Mouse (Mus musculus) mature B cell (primary cell): Measurements from ENCODE around the gene Prickle2.

Experiments used
- in situ Hi-C: fragments of 300-500 bp; cut with MboI; formaldehyde crosslinking; loops from 2 replicates; pipeline ENCODE4 v1.14.3; 2019

The Prickle2 gene

GRCm38 (mm10) chr6:92518438-92518968 lies 187.5 kb downstream of the Prickle2 start:
- in situ Hi-C loops = no loop called here

DNA sequence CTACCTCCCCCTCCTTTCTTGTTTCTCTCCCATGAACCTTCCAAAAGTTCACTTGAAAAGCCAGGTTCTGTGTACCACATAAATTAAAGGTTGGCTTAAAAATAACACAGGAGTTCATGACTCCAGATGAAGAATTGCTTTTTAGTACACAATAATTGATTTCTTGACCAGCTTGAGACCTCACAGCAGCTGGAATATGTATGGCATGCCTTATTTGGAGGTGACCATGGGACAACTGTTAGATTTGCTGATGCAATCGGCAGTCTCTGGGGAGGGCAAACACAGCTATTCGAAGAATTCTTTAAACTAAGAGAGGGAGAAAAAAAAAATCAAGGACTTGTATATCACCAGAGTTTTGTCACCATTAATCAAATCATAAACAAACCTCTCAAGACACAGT lies 189.0 kb downstream of the Prickle2 start:
- in situ Hi-C loops = no loop called here

DNA sequence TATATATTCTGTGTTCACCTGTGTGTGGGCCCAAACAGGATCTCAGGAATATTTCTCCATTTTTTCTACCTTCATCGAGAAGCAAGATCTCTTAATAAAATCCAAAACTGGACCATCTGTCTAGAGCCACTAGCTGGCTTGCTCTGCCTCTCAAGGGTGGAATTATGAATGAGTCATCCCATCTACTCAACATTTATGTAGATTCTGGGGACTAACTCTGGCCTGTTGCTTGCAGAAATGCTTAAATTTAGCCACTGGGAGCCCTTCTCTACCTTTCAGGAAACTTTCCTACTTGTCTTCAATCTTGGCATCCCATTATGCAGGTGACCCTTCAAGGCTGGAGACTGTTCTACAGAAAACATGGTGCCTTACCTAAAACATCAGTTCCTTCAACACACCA lies 194.0 kb downstream of the Prickle2 start:
- in situ Hi-C loops = no loop called here

GRCm38 (mm10) chr6:92509712-92510111 lies 196.2 kb downstream of the Prickle2 start:
- in situ Hi-C loops = no loop called here

GRCm38 (mm10) chr6:92506276-92506675 lies 199.7 kb downstream of the Prickle2 start:
- in situ Hi-C loops = no loop called here

GRCm38 (mm10) chr6:92499449-92499848 lies 206.5 kb downstream of the Prickle2 start:
- in situ Hi-C loops = no loop called here

DNA sequence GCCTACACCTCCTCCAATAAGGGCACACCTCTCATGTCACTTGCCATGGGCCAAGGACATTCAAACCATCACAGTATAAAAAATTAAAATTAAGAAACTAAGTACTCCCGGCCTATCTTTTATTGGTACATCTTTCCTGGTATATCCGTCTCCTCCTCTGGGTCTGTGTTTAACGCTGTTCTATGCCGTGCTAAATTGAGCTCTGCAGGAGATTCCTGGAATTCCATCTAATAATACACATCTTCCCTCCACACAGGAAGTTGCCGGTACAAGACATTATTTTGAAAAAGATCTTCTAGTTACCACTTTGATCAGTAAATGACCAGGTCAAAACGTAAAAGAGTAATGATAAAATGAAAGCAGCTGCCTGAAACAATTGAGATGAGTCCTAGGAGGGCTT lies 207.4 kb downstream of the Prickle2 start:
- in situ Hi-C loops = no loop called here

GRCm38 (mm10) chr6:92497279-92497678 lies 208.7 kb downstream of the Prickle2 start:
- in situ Hi-C loops = no loop called here

- in situ Hi-C loops = no loop called here
Measured at GRCm38 (mm10) chr6:92495500-92495899, 210.5 kb downstream of the Prickle2 start.

GRCm38 (mm10) chr6:92481690-92481956 lies 224.3 kb downstream of the Prickle2 start:
- in situ Hi-C loops = no loop called here

GRCm38 (mm10) chr6:92480941-92481689 lies 224.8 kb downstream of the Prickle2 start:
- in situ Hi-C loops = no loop called here

- in situ Hi-C loops = no loop called here
Measured at GRCm38 (mm10) chr6:92478612-92479011, 227.3 kb downstream of the Prickle2 start.

DNA sequence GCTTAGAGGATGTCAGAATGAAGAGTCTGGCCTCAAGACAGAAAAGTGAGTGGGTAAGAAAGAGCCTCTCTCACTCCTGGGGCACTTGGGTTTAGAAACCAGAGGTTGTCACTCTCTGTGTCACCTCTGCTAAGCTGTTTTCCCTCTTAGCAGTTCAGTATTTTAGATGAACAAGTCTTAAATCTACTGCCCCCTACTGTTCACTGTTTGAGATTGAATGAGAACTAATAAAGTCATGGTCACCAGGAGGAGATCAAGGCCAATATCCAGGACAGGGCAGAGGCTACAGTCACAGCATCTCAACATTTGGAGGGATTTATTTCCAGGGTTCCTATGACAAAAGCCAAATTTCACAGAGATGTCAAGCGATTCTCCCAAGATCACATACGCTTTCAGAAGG lies 228.3 kb downstream of the Prickle2 start:
- in situ Hi-C loops = no loop called here

- in situ Hi-C loops = no loop called here
Measured at GRCm38 (mm10) chr6:92469456-92469855, 236.5 kb downstream of the Prickle2 start.

DNA sequence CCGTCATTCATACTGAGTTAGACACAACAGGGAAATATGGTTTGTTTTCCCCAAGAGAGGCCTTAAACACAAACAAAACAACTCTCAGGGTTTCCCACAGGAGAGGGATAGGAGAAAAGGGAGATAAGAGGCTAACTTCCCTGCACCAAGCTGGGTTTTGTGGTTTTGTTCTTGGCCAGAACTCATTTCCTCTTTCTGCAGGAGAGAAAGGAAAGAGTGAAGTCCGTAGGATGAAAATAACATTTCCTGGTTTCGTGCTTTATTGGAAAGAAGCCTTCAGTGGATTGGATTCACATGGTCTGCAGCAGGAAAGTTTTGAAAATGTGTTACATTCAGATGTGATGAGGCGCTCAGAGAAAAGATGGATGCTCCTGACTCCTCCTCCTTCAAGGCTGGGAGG lies 237.1 kb downstream of the Prickle2 start:
- in situ Hi-C loops = no loop called here

DNA sequence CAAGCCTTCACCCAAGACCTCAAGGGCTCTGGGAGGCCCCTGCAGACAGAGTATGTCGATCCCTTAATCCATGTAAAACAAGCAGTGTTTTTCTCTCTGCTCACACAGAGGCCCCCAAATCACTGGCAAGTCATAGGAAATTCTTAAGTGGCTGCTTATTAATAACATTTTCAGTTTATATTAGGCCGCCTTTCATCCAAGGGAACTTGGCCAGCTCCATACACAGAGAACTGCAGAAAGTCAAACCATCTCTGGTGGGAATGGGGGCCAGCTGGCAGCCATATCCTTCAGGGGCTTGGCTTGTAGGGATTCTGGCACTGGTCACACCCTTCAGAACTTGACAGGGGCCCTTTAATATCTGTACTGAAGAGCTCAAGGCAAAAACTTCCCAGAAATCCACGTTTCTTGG lies 237.6 kb downstream of the Prickle2 start:
- in situ Hi-C loops = no loop called here

DNA sequence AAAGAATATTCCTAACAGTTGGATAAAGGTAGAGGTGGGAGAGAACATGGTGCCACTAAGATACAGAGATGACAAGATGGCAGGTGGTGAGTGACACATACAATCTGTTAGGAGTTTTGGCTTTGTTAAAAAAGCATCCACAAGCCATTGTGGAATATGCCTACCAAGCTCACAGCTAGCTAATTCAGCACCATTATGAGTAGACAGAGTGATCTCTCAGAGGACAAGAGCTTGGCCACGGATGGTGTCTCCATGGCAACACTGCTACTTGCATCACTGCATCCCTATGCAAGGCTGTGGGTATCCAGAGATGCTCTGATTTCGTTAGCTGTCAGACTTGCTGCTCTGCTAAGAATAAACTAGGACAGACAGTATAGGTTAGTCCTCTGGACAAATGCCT lies 238.6 kb downstream of the Prickle2 start:
- in situ Hi-C loops = no loop called here

- in situ Hi-C loops = no loop called here
Measured at GRCm38 (mm10) chr6:92465666-92466065, 240.3 kb downstream of the Prickle2 start.

GRCm38 (mm10) chr6:92464781-92465337 lies 241.1 kb downstream of the Prickle2 start:
- in situ Hi-C loops = no loop called here

- in situ Hi-C loops = no loop called here
Measured at GRCm38 (mm10) chr6:92463768-92464167, 242.2 kb downstream of the Prickle2 start.

DNA sequence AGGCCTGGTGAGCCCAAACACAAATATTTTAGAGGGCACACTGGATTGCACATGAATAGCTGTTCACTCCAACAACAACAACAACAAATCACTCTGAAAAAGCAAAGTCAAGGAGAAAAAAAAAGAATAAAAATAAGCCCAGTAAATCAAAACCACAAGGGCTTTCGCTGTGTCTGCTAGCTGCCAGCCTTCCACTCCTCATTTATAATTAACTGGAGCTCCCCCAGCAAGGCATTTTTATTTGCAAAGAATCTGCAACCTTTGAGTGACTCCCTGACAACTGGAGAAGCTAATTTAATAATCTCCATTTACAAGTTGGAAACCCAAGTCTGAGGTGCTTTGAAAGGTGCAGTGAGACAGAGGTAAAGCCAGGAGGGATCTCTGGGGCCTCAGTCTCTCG lies 245.2 kb downstream of the Prickle2 start:
- in situ Hi-C loops = no loop called here

DNA sequence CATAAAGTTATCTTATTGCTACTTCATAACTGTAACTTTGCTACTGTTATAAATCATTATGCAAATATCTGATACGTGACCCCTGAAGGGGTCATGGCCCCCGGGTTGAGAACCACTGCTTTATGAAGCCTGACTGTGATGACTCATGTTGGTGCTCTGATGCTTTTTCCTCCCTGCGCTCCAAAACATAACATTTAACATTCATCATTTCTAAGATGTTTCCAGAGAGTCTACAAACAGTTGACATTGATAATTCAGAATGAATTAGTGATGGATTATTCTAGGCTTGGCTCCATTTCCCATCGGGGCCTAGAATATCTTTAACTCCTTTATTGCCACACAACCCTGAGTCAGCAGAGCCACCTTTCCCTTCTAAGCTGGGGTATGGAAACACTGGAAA lies 247.9 kb downstream of the Prickle2 start:
- in situ Hi-C loops = no loop called here

- in situ Hi-C loops = no loop called here
Measured at GRCm38 (mm10) chr6:92451421-92451820, 254.5 kb downstream of the Prickle2 start.

DNA sequence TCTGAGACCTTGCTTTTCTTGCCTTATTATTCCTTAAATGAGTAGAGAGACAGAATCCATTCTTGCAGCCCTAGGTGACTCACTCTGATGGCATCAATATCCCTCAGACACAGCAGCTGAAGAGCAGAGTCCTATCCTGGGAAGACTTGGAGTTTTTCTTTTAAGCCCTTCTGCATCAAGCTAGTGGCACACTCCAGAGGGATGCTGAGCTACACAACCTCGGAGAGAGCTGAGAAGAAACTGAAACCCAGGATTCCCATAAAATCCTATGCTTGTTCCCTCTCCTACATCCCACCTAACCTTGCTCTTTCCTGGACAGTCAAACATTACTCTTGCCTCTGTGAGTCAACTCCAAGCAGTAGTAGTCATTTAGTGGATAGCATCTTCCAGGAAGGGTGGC lies 256.0 kb downstream of the Prickle2 start:
- in situ Hi-C loops = no loop called here
